Mouse (Mus musculus) embryonic fibroblast, embryonic 13.5 days (primary cell): ENCODE results near the gene Cemip2.

Experiments
- CTCF ChIP-seq: IDR thresholded peaks from 2 replicates; pipeline ENCODE4 v1.5.1; 2011; ENCODE audit warnings: mild to moderate bottlenecking, control low read depth, low read length, moderate library complexity, borderline replicate concordance; ENCODE audit not compliant: insufficient read depth
- POLR2A ChIP-seq: IDR thresholded peaks from 2 replicates; pipeline ENCODE4 v1.6.1; 2011; ENCODE audit warnings: low read depth, mild to moderate bottlenecking, control low read depth, low read length, moderate library complexity

- TF ChIP-seq CTCF = peak; percentile 60; the same call in 1 of the 2 replicates
- TF ChIP-seq POLR2A = peak; percentile 93
Measured at GRCm38 (mm10) chr19:21778147-21778917, at the start of gene Cemip2.
